Mouse (Mus musculus) central nervous system, embryonic 18 days (tissue): ENCODE data around the gene Defb9. TPM values are rescaled to one million over a fixed set of nuclear protein-coding genes. Genes with fewer than 3 reads are reported as not detected.

Source experiments
- polyA plus RNA-seq: library from polyadenylated mRNA; depleted of rRNA; stranded (reverse); fragments of >200 nt; gene quantifications from 2 replicates; pipeline ENCODE4 v1.2.3, GENCODE M21; 2012; rRNA removed

Gene Defb9
- polyA plus RNA-seq = not detected in 2 replicates

DNA sequence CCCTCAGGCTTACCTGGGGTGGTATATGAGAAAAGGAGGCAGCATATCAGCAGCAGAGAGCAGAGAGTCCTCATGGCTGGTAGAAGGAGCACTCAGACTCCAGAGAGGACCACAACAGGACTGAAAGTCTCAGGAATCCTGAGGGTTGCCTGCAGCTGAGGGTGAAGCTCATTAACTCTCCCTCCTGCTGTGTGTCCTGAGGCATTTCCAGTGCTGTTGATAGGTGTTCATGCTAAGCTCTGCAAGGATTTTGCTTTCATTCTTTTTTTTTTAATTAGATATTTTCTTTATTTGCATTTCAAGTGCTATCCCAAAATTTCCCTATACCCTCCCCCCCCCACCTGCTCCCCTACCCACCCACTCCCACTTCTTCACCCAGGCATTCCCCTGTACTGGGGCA, at the start of gene Defb9:
Gene Defb9 (minus strand): TSS at position 101 of the 400 bp plus-strand sequence.

DNA sequence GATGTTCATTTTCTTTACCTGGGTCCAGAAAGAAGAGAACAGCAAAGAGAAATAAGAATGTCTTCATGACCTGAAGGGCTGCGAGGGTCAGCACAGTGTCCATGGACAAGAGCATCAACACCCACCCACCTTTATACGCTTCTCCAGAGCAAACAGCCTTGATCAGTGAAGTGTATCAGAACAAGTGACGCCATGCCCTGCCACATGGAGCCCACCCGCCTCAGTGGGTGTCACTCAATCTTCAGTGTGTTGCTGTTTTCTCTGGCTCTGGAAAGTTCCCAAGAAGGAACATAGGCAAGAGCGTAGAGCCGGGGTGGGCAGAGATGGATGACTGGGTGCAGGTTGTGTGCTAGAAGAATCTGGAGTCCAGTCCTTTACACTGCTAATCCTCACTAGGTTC, 47.4 kb upstream of the Defb9 start, which contains the start of gene Defb15:
Gene Defb15 (minus strand): TSS at position 101 of the 400 bp plus-strand sequence.

DNA sequence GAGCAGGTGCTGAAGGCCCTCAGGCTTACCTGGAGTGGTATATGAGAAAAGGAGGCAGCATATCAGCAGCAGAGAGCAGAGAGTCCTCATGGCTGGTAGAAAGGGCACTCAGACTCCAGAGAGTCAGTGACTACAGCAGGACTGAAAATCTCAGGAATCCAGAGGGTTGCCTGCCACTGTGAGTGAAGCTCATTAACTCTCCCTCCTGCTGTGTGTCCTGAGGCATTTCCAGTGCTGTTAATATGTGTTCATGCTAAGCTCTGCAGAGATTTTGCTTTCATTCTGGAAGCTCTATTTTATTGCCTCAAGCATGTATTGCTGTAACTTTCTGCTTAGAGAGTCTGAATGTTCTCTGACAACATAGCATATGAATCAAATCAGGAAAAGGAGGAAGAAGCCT, 21.1 kb upstream of the Defb9 start, which contains the start of gene Defb11:
Gene Defb11 (minus strand): TSS at position 123 of the 400 bp plus-strand sequence.

DNA sequence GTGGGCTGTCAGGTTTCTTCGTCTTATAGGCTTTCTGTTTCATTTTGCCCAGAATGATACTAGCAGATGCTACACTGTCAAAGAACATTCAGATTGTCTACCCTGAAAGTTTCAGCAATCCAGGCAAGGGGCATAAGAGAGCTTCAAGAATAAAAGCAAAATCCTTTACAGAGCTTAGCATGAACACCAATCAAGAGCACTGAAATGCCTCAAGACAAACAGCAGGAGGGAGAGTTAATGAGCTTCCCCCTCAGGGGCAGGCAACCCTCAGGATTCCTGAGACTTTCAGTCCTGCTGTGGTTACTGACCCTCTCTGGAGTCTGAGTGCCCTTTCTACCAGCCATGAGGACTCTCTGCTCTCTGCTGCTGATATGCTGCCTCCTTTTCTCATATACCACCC, 26.6 kb downstream of the Defb9 start, which contains the start of gene Defb10:
Gene Defb10 (plus strand): TSS at position 316 of the 400 bp plus-strand sequence.

Other genes with a start within 250 kb of the Defb9 start
- not detected in 2 replicates for gene Defa17, start 229.6 kb downstream of the Defb9 start, polyA plus RNA-seq
- gene Defa34, start 219.6 kb downstream of the Defb9 start, polyA plus RNA-seq = not detected in 2 replicates
- not detected in 2 replicates for gene AY761184, start 181.8 kb downstream of the Defb9 start, polyA plus RNA-seq
- gene Defa24, start 150.9 kb downstream of the Defb9 start, polyA plus RNA-seq = not detected in 2 replicates
- not detected in 2 replicates for gene Defb50, start 61.9 kb downstream of the Defb9 start, polyA plus RNA-seq
- gene Defb2, start 45.5 kb downstream of the Defb9 start, polyA plus RNA-seq = not detected in 2 replicates
- gene Defb10, start 26.5 kb downstream of the Defb9 start, polyA plus RNA-seq = not detected in 2 replicates
- gene Defb11, start 21.0 kb upstream of the Defb9 start, polyA plus RNA-seq = 5.7 and 12.0 TPM in 2 replicates
- gene Defb15, start 47.3 kb upstream of the Defb9 start, polyA plus RNA-seq = not detected in 2 replicates
- gene Defb35, start 52.9 kb upstream of the Defb9 start, polyA plus RNA-seq = not detected in 2 replicates
- gene Defb13, start 61.3 kb upstream of the Defb9 start, polyA plus RNA-seq = not detected in 2 replicates
- not detected in 2 replicates for gene Fam90a1a, start 73.3 kb upstream of the Defb9 start, polyA plus RNA-seq
- gene Ccdc70, start 84.4 kb upstream of the Defb9 start, polyA plus RNA-seq = not detected in 2 replicates
- gene Atp7b, start 174.9 kb upstream of the Defb9 start, polyA plus RNA-seq = 2.8 TPM in 2 replicates
- gene Alg11, start 175.3 kb upstream of the Defb9 start, polyA plus RNA-seq = 10.8 and 12.2 TPM in 2 replicates
- 0.79 and 1.2 TPM in 2 replicates for gene Nek5, start 239.6 kb upstream of the Defb9 start, polyA plus RNA-seq